19 mouse cellular contexts compared by ENCODE assay signal in the genomic region with DNA sequence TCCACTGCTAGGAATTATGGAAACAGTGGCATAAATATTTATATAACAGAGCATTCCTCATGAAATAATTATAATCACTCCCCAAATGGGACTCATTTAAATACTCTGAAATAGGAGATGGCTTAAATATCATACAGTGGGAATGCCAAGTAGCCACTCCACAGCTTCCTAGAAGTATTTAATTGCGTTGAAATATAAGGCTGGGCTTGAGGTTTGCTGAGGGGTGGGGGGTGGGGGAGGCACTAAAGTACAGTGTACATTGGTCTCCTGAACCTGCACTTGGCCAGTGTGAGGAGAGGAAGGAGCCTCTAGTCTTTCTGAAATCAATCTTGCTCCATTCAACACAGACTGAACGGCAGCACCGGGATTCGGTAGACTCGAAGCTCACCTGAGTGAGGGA. TPM values are rescaled to one million over a fixed set of nuclear protein-coding genes. Genes with fewer than 3 reads are reported as not detected.
A peak's percentile ranks its signal among the peaks of the same experiment; 100 is the strongest.
DNase-seq lines count a peak whose midpoint lies in the region; ATAC-seq and TF ChIP-seq lines count a peak whose summit lies in the region.
"Had no signal": no experiment of that assay in that cellular context is flagged by ENCODE, and none has a peak within 500 bp of the region (broad histone marks: within the 10 kb centered on the region; RNA-seq: fewer than 3 reads in every experiment).

No protein-coding gene starts in this region.

- no peaks in the 10 kb centered on the region for H3K9me3 ChIP-seq in midbrain, embryonic 14.5 days (ENCODE audit: control insufficient read depth, low read length)
- no peaks in the 10 kb centered on the region for H3K9me3 ChIP-seq in midbrain, embryonic 16.5 days (replicated peaks; ENCODE audit: control insufficient read depth, low read length, poor library complexity, severe bottlenecking)
- no peaks in the 10 kb centered on the region for H3K9me3 ChIP-seq in intestine, embryonic 15.5 days
- no peaks in the 10 kb centered on the region for H3K9me3 ChIP-seq in stomach, postnatal 0 days (ENCODE audit: control insufficient read depth, low read length)

- no peak overlapping the region for H3K9ac ChIP-seq in midbrain, embryonic 14.5 days (replicated peaks; ENCODE audit: low read length)
- H3K9ac ChIP-seq in midbrain, embryonic 16.5 days (ENCODE audit: low read depth, low read length), result no peak overlapping the region
- H3K9ac ChIP-seq in intestine, embryonic 15.5 days, result no peak overlapping the region
- H3K9ac ChIP-seq in stomach, postnatal 0 days (ENCODE audit: low read length), result no peak overlapping the region

- no peaks in the 10 kb centered on the region for H3K36me3 ChIP-seq in midbrain, embryonic 14.5 days (ENCODE audit: control insufficient read depth, insufficient read depth, low read length)
- no peaks in the 10 kb centered on the region for H3K36me3 ChIP-seq in midbrain, embryonic 16.5 days (ENCODE audit: control insufficient read depth, insufficient read depth, low read length)
- H3K36me3 ChIP-seq in intestine, embryonic 15.5 days, result no peaks in the 10 kb centered on the region
- H3K36me3 ChIP-seq in stomach, postnatal 0 days (ENCODE audit: control insufficient read depth, insufficient read depth, low read length), result no peaks in the 10 kb centered on the region

- H3K4me3 ChIP-seq in layer of hippocampus, adult 2 months, result no peak overlapping the region; the same call in 1 of the 2 replicates
- no peak overlapping the region for H3K4me3 ChIP-seq in midbrain, embryonic 14.5 days (replicated peaks; ENCODE audit: low read depth, low read length)
- H3K4me3 ChIP-seq in midbrain, embryonic 16.5 days (ENCODE audit: low read depth, low read length), result no peak overlapping the region
- H3K4me3 ChIP-seq in intestine, embryonic 15.5 days (replicated peaks), result no peak overlapping the region
- no peak overlapping the region for H3K4me3 ChIP-seq in stomach, postnatal 0 days (ENCODE audit: low read depth, low read length)
- H3K4me3 ChIP-seq: myocyte had no signal

- TF ChIP-seq CTCF in layer of hippocampus, adult 2 months (conservative IDR thresholded peaks at IDR 0.05), result no peak
- TF ChIP-seq CTCF in stomach, postnatal 0 days (IDR thresholded peaks at IDR 0.05; ENCODE audit: low read depth), result no peak

- no peaks in the 10 kb centered on the region for H3K27me3 ChIP-seq in midbrain, embryonic 14.5 days (ENCODE audit: control insufficient read depth, insufficient read depth, low read length)
- no peaks in the 10 kb centered on the region for H3K27me3 ChIP-seq in midbrain, embryonic 16.5 days (ENCODE audit: control insufficient read depth, insufficient read depth, low read depth, low read length)
- H3K27me3 ChIP-seq in intestine, embryonic 15.5 days (replicated peaks), result no peaks in the 10 kb centered on the region
- H3K27me3 ChIP-seq in stomach, postnatal 0 days (ENCODE audit: control insufficient read depth, insufficient read depth, low read length), result no peaks in the 10 kb centered on the region
- H3K27me3 ChIP-seq: Patski had no signal

- TF ChIP-seq EP300 in stomach, postnatal 0 days (optimal IDR thresholded peaks at IDR 0.05), result no peak

- no peak for DNase-seq in layer of hippocampus, adult 2 months (ENCODE audit: low spot score in 2 of 2)
- no peak for DNase-seq in layer of hippocampus, postnatal 36 days
- peak; percentile 40 for DNase-seq in midbrain, embryonic 14.5 days
- DNase-seq in stomach, postnatal 0 days (ENCODE audit: low spot score), result no peak
- no peak for DNase-seq in layer of hippocampus, adult 18-20 months (ENCODE audit: low spot score in 2 of 2)
- DNase-seq: adrenal gland, postnatal 25 days; cerebellum, postnatal 10 days; kidney, postnatal 14 days; thymus, postnatal 14 days had no signal

- peak overlapping the region; percentile 43 for H3K27ac ChIP-seq in layer of hippocampus, adult 2 months
- H3K27ac ChIP-seq in midbrain, embryonic 14.5 days (replicated peaks; ENCODE audit: low read depth, low read length), result 0 out of 2 replicates have a peak overlapping the region, but pooled peaks have one; percentile 45
- no peak overlapping the region; the same call in 1 of the 2 replicates for H3K27ac ChIP-seq in midbrain, embryonic 16.5 days (ENCODE audit: low read length)
- H3K27ac ChIP-seq in intestine, embryonic 15.5 days, result no peak overlapping the region
- 0 out of 2 replicates have a peak overlapping the region, but pooled peaks have one; percentile 40 for H3K27ac ChIP-seq in stomach, postnatal 0 days (replicated peaks)

- WGBS in midbrain, embryonic 14.5 days, result 84% methylated on average over 5 of the region's 5 CpGs
- WGBS in midbrain, embryonic 16.5 days, result 76% methylated on average over 5 of the region's 5 CpGs
- 50% methylated on average over 5 of the region's 5 CpGs for WGBS in intestine, embryonic 15.5 days
- 45% methylated on average over 5 of the region's 5 CpGs for WGBS in stomach, postnatal 0 days

- no peak for ATAC-seq in midbrain, embryonic 14.5 days (ENCODE audit: low FRiP score, low TSS enrichment)
- ATAC-seq in midbrain, embryonic 16.5 days, result no peak
- no peak for ATAC-seq in intestine, embryonic 15.5 days
- no peak for ATAC-seq in stomach, postnatal 0 days (ENCODE audit: low FRiP score, low TSS enrichment)
- ATAC-seq: activated CD4-positive, CD25-positive, alpha-beta regulatory T cell, adult 4 months; forebrain, embryonic 16.5 days; Patski had no signal

- H3K4me1 ChIP-seq in midbrain, embryonic 14.5 days (ENCODE audit: control insufficient read depth, insufficient read depth, low read length), result no peaks in the 10 kb centered on the region
- H3K4me1 ChIP-seq in midbrain, embryonic 16.5 days (ENCODE audit: control insufficient read depth, insufficient read depth, low read length), result 0 out of 2 replicates have a peak, but pooled peaks cover 3% of the 10 kb centered on the region
- no peaks in the 10 kb centered on the region for H3K4me1 ChIP-seq in intestine, embryonic 15.5 days (replicated peaks)
- H3K4me1 ChIP-seq in stomach, postnatal 0 days (replicated peaks; ENCODE audit: control insufficient read depth, insufficient read depth), result no peaks in the 10 kb centered on the region

- no peak overlapping the region for H3K4me2 ChIP-seq in midbrain, embryonic 14.5 days (ENCODE audit: low read length)
- no peak overlapping the region for H3K4me2 ChIP-seq in midbrain, embryonic 16.5 days (ENCODE audit: low read length)
- H3K4me2 ChIP-seq in intestine, embryonic 15.5 days (replicated peaks), result 0 out of 2 replicates have a peak overlapping the region, but pooled peaks have one; percentile 34
- peak overlapping the region; percentile 38 for H3K4me2 ChIP-seq in stomach, postnatal 0 days (replicated peaks; ENCODE audit: low read depth)
- H3K4me2 ChIP-seq: liver, embryonic 11.5 days; midbrain, embryonic 11.5 days had no signal

RNA-seq across cellular contexts. Expression of a gene that starts 39.5 kb away (rescaled TPM):
- total RNA-seq in layer of hippocampus, adult 2 months (2021), result not detected
- not detected for total RNA-seq in layer of hippocampus, postnatal 36 days (2021)
- 0.16 TPM in 1 of 2 replicates, not detected in the other for polyA plus RNA-seq in midbrain, embryonic 14.5 days (2014; fragmentation: Nextera tagmentation; extraction: Ambion mirVana)
- 0.18 and 0.37 TPM in 2 replicates for polyA plus RNA-seq in midbrain, embryonic 16.5 days (2015; fragmentation: Nextera tagmentation; extraction: Ambion mirVana)
- polyA plus RNA-seq in intestine, embryonic 15.5 days (2015; fragmentation: Nextera tagmentation; extraction: Ambion mirVana), result 63.4 and 67.5 TPM in 2 replicates
- polyA plus RNA-seq in stomach, postnatal 0 days (2015; fragmentation: Nextera tagmentation; extraction: Ambion mirVana), result 78.3 and 83.9 TPM in 2 replicates
- total RNA-seq in layer of hippocampus, adult 18-20 months (2021), result under 1 TPM in 1 of 2 experiments, not detected in 1; 0.10 TPM
- total RNA-seq: adrenal gland, postnatal 25 days; hematopoietic stem cell, adult 5-6 weeks; left cerebral cortex, postnatal 25 days had no signal
- polyA plus RNA-seq: activated CD4-positive, CD25-positive, alpha-beta regulatory T cell, adult 4 months; myocyte; Patski had no signal

Comparison
In these comparisons a context has a peak if more than half of its experiments do, and no peak if none do; other contexts are left out.
1. H3K27ac ChIP-seq: peak in layer of hippocampus, adult 2 months (single experiment), midbrain, embryonic 14.5 days (single experiment) and stomach, postnatal 0 days (single experiment); none in midbrain, embryonic 16.5 days (single experiment) and intestine, embryonic 15.5 days (single experiment).
2. H3K4me2 ChIP-seq: peak in intestine, embryonic 15.5 days (single experiment) and stomach, postnatal 0 days (single experiment); none in midbrain, embryonic 14.5 days (single experiment) and midbrain, embryonic 16.5 days (single experiment).
3. RNA of a gene that starts 39.5 kb away (polyA plus RNA-seq): 78.3 to 83.9 TPM in stomach, postnatal 0 days and 63.4 to 67.5 TPM in intestine, embryonic 15.5 days; 0.18 to 0.37 TPM in midbrain, embryonic 16.5 days and 0.16 TPM in midbrain, embryonic 14.5 days; every median in the first group is over 10 times any median in the second.